Mouse (Mus musculus) limb, embryonic 14.5 days (tissue): Measurements from ENCODE around the gene Rab6b. TPM values are rescaled to one million over a fixed set of nuclear protein-coding genes. Genes with fewer than 3 reads are reported as not detected.

Source experiments
- ATAC-seq: fragments of 200-750 bp; cut with Nextera tagmentation; 2 replicates; pipeline ENCODE4 v1.8.0; 2017; ENCODE audit warnings: low read depth, moderate number of reproducible peaks, moderate TSS enrichment; ENCODE audit not compliant: low FRiP score
- DNase-seq: peaks from one replicate; pipeline ENCODE4 v3.0.0-alpha.2; 2015; ENCODE audit warnings: low spot score
- H3K27ac ChIP-seq: fragments of 300-500 bp; sonication (generic); replicated peaks from 2 replicates; pipeline ENCODE4 v1.5.1; 2014; ENCODE audit warnings: low read depth, mild to moderate bottlenecking, low read length, moderate library complexity, mixed read lengths
- H3K27me3 ChIP-seq: fragments of 300-500 bp; sonication (generic); 2 replicates; pipeline ENCODE4 v1.6.1; 2014; ENCODE audit warnings: low read length, mixed read lengths; ENCODE audit not compliant: control insufficient read depth, insufficient read depth
- H3K36me3 ChIP-seq: fragments of 300-500 bp; sonication (generic); 2 replicates; pipeline ENCODE4 v1.6.1; 2014; ENCODE audit warnings: mild to moderate bottlenecking, low read length, moderate library complexity, mixed read lengths; ENCODE audit not compliant: control insufficient read depth, insufficient read depth
- H3K4me1 ChIP-seq: fragments of 300-500 bp; sonication (generic); 2 replicates; pipeline ENCODE4 v1.6.1; 2014; ENCODE audit warnings: antibody characterized with exemption, low read length, mixed read lengths; ENCODE audit not compliant: control insufficient read depth, insufficient read depth
- H3K4me2 ChIP-seq: fragments of 300-500 bp; sonication (generic); replicated peaks from 2 replicates; pipeline ENCODE4 v1.6.1; 2014; ENCODE audit warnings: low read depth, mild to moderate bottlenecking, low read length, moderate library complexity; ENCODE audit not compliant: severe bottlenecking
- H3K4me3 ChIP-seq: fragments of 300-500 bp; sonication (generic); replicated peaks from 2 replicates; pipeline ENCODE4 v1.5.1; 2014; ENCODE audit warnings: low read length
- H3K9ac ChIP-seq: fragments of 300-500 bp; sonication (generic); 2 replicates; pipeline ENCODE4 v1.6.1; 2014; ENCODE audit warnings: mild to moderate bottlenecking, low read depth, low read length, moderate library complexity; ENCODE audit not compliant: severe bottlenecking
- H3K9me3 ChIP-seq: fragments of 300-500 bp; sonication (generic); 2 replicates; pipeline ENCODE4 v1.6.1; 2016; ENCODE audit warnings: low read length; ENCODE audit not compliant: control insufficient read depth
- POLR2A ChIP-seq: fragments of 200-500 bp; IDR thresholded peaks from 2 replicates; pipeline ENCODE4 v1.8.0; 2012; ENCODE audit warnings: inconsistent platforms, mild to moderate bottlenecking, moderate library complexity, borderline replicate concordance; ENCODE audit not compliant: insufficient read depth, insufficient read length; ENCODE audit errors: extremely low read depth
- WGBS: fragments of 180-500 bp; shearing (Covaris S2); extraction: QIAGEN DNeasy Blood & Tissue Kit; methylation state at CpG from one replicate; pipeline ENCODE4 v1.1.7; 2014; 5-methylcytosine and 5-hydroxymethylcytosine counted together
- polyA plus RNA-seq, 2 experiments: library from polyadenylated mRNA; depleted of rRNA in 1 of 2; stranded (reverse) in 1 of 2; unstranded in 1 of 2; fragments of >200 nt; fragmentation: Nextera tagmentation in 1 of 2; extraction: Ambion mirVana in 1 of 2; gene quantifications; 2 replicates each; pipeline versions ENCODE4 v1.2.1 to v1.2.3; 2012 to 2014

The Rab6b gene
- polyA plus RNA-seq, 2 experiments = 4.2 to 8.1 TPM

DNA sequence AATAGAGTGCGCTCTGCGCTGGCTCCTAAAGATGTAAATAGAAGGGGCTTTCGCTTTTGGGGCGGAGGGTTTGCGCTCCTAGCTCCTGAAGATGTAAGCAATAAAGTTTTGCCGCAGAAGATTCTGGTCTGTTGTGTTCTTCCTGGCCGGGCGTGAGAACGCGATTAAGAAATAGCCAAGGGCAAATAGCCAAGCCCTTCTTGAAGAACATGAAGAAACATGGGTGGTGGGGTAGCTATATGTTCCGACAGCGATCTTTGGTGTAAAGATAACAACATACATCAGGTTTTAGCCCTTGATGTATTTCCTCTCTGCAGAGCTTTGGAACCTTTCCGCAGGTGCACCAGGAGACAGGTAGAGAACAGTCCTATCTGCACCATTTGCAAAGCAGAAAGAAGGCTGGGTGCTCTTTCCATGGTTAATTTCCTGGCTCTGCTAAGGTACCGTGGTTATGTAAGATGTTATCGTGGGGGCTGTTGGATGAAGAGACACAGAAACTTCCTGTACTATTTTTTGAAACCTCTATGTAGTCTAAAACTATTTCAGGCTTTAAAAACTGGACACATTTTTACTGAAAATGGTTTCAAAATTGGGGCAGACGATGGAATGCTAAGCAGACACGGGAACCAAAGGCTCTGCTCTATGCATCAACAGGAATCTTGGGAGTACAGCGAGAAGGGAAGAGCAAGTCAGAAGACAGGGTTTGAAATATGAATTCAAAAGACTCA, 2.5 kb upstream of the Rab6b start:
- no peaks in the 10 kb centered on the region for H3K9me3 ChIP-seq
- peaks cover 12% of the 10 kb centered on the region for H3K4me1 ChIP-seq
- H3K4me3 ChIP-seq = peak overlapping the region; percentile 41
- no peak for TF ChIP-seq POLR2A
- peaks cover 34% of the 10 kb centered on the region for H3K27me3 ChIP-seq
- peak overlapping the region; percentile 59 for H3K4me2 ChIP-seq
- H3K27ac ChIP-seq = 0 out of 2 replicates have a peak overlapping the region, but pooled peaks have one; percentile 19
- ATAC-seq (no peak), DNase-seq (no peak)
- 36% methylated on average over 18 of the region's 18 CpGs for WGBS
- peak overlapping the region; percentile 50 for H3K9ac ChIP-seq
- H3K36me3 ChIP-seq = no peaks in the 10 kb centered on the region

GRCm38 (mm10) chr9:103109911-103110310, 1.7 kb upstream of the Rab6b start:
- Histone ChIP-seq H3K4me1 (peaks cover 12% of the 10 kb centered on the region), H3K27ac (no peak overlapping the region), H3K27me3 (peaks cover 35% of the 10 kb centered on the region), H3K36me3 (no peaks in the 10 kb centered on the region), H3K4me2 (no peak overlapping the region), H3K9ac (no peak overlapping the region), H3K9me3 (no peaks in the 10 kb centered on the region), H3K4me3 (no peak overlapping the region)
- DNase-seq (no peak), ATAC-seq (no peak)
- WGBS = 60% methylated on average over 2 of the region's 2 CpGs
- no peak for TF ChIP-seq POLR2A

GRCm38 (mm10) chr9:103110727-103111501, 673 bp upstream of the Rab6b start:
- 17% methylated on average over 18 of the region's 18 CpGs for WGBS
- Histone ChIP-seq H3K4me3 (peak overlapping the region; percentile 71), H3K27ac (no peak overlapping the region), H3K9ac (peak overlapping the region; percentile 69), H3K36me3 (no peaks in the 10 kb centered on the region), H3K9me3 (no peaks in the 10 kb centered on the region), H3K4me2 (peak overlapping the region; percentile 94), H3K4me1 (peaks cover 12% of the 10 kb centered on the region), H3K27me3 (peaks cover 35% of the 10 kb centered on the region)
- TF ChIP-seq POLR2A = no peak
- no peak for ATAC-seq
- DNase-seq = no peak

GRCm38 (mm10) chr9:103112471-103113271, 1.1 kb downstream of the Rab6b start:
- WGBS = 4% methylated on average over 35 of the region's 35 CpGs
- DNase-seq (no peak), ATAC-seq (no peak)
- H3K27me3 ChIP-seq = peaks cover 35% of the 10 kb centered on the region
- peak overlapping the region; percentile 71 for H3K4me3 ChIP-seq
- H3K27ac ChIP-seq = no peak overlapping the region
- no peaks in the 10 kb centered on the region for H3K36me3 ChIP-seq
- no peaks in the 10 kb centered on the region for H3K9me3 ChIP-seq
- no peak for TF ChIP-seq POLR2A
- H3K4me2 ChIP-seq = peak overlapping the region; percentile 94
- H3K4me1 ChIP-seq = peaks cover 12% of the 10 kb centered on the region
- H3K9ac ChIP-seq = peak overlapping the region; percentile 69

DNA sequence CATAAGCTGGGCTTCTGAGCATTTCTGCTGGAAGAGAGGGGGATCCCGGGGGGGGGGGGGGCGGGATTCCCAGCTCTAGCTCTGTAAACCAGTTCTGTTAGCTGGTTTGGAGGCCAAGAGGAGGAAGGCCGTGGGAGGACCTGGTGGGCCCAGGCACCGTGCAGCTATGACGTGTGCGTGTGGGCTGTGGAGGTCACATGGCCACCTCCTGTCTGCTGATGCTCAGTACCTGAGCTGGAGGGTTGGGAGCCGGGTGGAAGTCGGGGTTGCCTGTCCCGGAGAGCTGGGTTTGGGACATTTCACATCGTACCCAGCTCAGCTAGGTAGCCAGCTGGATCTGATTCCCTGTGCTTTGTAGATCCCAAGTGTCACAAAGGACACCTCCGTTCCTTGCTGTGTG, 1.8 kb downstream of the Rab6b start:
- Histone ChIP-seq H3K4me1 (peaks cover 12% of the 10 kb centered on the region), H3K9me3 (no peaks in the 10 kb centered on the region), H3K36me3 (no peaks in the 10 kb centered on the region), H3K4me3 (no peak overlapping the region), H3K9ac (no peak overlapping the region), H3K27ac (no peak overlapping the region), H3K27me3 (peaks cover 35% of the 10 kb centered on the region), H3K4me2 (0 out of 2 replicates have a peak overlapping the region, but pooled peaks have one; percentile 94)
- DNase-seq (no peak), ATAC-seq (no peak)
- no peak for TF ChIP-seq POLR2A
- 45% methylated on average over 10 of the region's 11 CpGs for WGBS
